Mouse (Mus musculus) telencephalon, adult 2 months (tissue): ENCODE data around the gene Psapl1.

ENCODE experiments used
- DNase-seq: peaks from one replicate; pipeline ENCODE4 v3.0.0-alpha.2; 2011; ENCODE audit warnings: low read depth, low spot score

Gene Psapl1

DNA sequence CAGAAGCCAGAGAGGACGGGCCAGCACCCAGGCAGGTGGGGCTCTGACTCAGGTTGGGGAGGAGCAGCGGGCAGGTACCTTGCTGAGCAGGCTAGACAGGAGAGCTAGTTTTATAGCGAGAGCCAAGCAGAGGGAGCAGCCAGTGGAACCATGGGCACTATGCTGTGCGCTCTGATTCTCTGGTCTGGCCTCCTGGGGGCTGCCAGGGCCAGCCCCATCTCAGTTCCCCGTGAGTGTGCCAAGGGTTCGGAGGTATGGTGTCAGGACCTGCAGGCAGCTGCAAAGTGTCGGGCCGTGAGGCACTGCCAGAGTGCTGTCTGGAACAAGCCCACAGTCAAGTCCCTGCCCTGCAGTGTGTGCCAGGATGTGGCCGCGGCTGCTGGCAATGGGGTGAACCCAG is at the start of gene Psapl1:
Psapl1 (plus strand) TSS at position 106 of the 400 bp plus-strand sequence.
- DNase-seq, result no peak

DNA sequence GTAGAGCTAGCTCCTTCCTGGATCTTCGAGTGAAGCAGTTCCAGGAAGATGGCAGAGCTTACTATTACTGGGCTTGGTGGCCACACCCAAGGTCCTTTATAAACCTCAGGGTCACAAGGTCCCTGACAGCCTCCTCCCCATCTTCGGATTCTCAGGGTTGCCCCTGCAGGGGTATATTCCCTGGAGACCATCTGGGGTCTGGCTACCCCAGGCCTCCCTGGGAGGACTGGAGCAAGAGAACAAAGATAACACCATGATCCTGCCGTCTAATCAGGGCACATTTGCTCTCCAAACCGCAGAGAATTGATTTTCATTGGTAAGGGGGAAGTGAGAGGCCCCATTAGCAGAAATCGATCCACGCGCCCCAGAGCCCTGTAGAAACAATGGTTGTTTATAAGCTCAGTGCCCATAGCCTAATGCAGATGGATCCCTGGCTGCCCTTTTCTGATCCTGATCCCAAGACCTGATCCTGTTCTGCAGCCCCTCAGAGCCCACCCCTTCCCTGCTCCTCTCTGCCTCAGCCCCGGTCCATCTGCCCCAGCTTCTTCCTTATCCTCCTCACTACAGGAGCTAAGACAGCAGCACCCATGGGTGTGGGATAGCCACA is 48.8 kb upstream of the Psapl1 start:
- DNase-seq, result no peak

DNA sequence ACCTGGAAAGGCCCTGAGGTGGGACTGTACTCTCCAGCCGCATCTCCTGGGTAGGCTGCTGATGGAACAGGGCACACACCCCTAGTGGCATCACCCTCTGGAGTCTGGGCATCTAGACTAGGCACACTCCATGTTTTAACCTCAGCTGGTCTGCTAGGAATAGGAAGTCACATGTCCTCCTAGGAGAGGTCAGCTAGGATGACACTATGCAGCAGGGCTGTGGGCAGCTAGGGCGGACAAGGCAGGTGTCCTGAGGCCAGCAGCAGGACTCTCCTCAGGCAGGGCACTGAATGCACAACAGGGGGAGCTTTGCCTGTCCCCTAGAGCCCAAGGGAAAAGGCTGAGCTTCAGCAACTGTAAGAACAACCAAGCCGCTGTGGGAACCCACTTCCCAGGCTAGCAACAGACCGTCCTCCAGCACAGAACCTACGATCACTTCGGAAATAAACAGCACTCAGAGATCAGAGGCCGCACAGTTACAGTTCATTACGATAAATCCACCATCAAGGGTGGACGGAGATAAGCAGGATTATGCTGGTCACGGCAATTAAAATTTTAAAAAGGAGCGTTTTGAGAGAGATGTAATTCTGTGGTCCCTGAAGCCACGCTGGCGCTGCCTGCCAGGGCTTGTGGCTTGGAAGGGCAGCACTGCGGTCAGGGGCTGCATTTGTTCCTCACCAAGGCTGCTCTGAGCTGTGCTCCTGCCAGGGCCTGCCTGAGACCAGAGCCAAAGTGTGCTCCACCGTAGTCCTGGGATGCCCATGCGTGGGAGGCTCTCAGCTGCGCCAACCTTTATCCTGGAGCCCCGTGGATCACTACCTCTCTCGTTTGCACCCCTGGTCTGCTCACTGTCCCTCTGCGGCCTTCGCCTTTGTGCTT is 38.2 kb upstream of the Psapl1 start:
- DNase-seq, result no peak

DNA sequence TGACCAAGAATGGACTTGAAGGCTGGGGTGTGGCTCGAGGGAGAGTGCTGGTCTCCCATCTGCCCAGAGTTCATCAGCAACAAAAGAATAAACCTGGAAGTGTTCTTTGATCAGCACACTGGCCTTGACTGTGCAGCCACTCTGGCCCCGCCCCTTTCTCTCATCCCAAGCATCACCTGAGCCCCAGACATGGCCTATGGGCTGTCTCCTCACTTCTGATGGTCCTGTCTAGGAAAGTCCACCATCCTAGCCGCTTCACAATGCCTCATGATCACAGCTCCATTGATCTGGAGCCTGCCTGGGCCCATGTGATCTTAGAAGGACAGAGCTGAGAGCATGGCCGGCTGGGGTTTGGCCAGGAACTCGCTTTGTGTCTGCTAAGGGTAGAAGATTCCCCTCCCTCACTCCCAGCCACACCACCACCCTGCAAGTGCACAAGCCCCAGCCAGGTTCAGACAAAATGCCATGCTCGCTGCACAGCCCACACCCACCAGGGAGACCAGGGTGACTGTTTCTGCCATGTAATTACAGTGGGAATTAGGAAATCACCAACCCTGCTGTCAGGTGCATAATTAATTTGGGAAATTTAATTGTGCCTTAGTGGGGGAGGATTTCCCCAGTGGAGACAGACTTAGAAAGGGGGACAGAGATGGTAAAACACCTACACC is 37.3 kb upstream of the Psapl1 start:
- no peak for DNase-seq

DNA sequence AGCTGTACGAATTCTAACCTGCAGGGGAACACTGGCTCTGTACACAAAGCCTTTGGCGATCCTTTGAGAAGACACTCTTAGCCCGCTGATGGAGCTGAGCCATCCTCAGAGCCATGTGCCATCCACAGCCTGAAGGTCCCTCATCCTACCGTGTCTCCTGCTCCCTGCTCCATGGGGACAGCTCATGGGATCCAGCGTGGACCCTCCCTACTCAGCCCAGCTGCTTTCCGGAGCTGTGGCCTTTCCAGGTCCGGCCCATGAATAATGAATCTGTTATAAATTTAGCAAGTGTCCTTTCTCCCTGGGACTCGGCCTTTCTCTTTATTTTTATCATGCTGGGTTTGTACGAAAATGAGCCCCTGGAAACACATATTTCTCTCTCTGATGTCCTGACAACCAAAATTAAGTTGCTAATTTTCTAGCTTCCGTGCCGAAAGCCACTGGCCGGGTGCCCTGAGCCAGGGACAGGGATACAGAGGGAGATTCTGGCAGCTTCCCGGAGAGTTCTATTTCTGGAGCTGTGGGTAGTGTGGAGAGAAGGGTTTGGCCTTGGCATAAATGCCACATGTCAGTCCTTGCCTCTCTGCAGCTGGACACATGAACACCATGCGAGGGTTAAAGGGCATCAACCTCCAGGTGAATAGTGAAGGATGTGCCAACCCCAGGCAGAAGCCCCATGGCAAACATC is 34.7 kb upstream of the Psapl1 start:
- peak; percentile 27 for DNase-seq

DNA sequence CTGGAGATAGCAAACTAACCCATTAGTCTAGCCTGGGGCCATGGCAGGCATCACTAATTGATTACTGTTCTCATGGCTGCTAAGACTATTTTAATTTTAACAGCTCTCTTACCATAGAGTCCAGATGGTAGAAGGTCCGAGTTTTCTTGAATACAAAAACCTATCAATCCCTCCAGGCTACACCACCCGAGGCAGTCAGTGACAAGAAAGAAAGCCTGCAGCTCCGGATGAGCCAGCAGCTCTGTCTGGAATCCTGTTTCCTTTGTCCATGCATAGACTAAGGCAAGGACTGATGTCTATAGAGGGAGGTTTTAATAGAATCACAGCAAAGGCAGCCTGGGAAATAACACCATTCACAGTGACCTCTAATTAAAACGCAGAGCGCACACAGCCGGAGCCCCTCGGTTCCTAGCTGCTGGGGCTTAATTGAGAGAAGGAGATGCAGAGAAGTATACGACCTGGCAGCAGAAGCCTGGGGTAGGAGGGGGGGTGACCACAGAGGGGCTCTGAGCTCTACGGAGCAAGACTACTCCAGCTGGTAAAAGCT is 29.2 kb upstream of the Psapl1 start:
- no peak for DNase-seq

DNA sequence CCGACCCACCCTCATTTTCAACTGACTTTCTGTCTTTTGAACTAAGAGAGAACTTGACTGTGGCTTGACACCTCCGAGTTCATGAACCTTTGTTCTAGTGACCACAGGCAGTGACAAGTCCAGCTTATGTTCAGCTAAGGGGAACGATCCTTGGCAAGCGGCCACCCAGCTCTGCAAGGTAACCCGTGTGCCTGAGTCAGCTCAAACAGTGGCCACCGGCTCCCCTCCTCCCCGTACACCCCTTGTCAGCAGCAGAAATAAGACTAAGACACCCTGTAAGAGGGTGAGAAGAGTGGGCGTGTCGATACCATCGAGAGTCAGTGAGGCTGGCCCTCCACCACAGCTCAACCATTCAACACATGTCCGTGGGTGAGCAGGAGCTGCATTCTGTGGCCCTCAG is 27.4 kb upstream of the Psapl1 start:
- DNase-seq, result no peak

DNA sequence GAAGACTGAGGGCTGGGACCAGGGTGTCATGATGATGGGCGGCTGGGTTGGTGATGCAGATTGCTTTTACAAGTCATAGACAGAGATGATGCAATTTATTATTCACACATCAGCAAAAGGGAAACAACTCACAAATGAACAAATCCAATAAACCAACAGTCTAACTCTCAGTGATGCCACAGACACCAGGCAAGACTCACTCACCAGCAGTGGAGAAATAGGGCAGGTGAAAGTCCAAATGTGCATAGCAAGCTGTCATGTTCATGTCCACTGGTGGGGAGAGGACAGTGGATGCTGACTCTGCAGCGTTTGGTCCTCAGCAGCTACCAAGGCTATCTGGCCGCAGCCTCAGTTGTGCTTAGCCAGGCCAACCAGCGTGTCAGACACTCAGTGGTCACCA is 26.9 kb upstream of the Psapl1 start:
- no peak for DNase-seq

DNA sequence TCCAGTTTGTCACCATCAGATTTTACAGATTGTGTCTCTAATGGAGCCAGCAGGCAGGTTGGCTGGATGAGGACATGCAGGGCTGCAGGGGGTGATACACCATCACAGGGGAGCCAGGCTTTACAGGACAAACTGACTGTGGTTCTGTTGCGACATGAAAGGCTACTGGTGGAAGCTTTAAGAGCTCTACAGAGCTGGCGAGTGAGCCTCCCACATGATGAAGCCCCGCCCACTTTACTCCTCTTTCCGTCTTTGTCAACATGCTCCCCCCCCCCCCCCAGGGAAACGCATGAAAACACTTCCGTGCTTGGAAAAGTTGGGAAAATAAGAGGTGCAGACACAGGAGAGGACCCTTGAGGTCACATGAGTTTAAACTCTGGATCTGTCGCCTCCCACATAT is 25.6 kb upstream of the Psapl1 start:
- no peak for DNase-seq

DNA sequence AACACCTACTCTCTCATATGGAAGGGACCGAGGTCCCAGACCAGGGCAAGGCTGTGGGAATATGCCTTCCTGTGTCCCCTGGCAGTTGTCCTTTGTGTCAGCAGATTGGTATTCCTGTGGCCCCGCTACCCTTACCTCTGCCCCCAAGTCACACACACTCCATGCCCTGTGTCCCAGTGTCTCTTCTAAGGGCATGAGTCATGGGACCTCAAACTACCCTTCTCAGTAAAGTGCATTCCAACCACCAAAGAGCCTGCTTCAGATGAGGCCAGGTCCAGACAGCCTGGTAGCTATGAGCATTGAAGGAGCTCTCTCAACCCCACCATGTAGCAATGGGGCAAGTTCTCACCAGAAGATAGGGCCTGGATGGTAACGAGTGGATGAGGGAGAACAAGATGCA is 25.0 kb upstream of the Psapl1 start:
- no peak for DNase-seq

DNA sequence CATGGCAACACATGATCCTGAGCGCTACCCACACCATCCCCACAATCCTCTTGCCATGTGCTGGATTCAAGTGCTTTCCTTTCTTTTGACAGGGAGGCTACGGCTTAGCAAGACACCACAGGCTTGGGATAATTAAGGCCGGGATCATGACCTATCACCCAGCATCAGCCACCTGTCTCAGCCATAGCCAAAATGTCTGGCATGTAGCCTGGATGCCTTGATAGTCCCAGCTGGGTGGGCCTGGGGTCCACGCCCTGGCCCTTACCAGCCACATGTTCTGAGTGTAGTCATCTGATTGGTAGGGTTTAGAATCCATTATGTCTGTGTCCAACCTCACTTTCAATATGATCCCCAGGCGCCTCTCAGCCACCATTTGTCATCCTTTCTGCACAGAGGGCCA is 24.1 kb upstream of the Psapl1 start:
- no peak for DNase-seq

DNA sequence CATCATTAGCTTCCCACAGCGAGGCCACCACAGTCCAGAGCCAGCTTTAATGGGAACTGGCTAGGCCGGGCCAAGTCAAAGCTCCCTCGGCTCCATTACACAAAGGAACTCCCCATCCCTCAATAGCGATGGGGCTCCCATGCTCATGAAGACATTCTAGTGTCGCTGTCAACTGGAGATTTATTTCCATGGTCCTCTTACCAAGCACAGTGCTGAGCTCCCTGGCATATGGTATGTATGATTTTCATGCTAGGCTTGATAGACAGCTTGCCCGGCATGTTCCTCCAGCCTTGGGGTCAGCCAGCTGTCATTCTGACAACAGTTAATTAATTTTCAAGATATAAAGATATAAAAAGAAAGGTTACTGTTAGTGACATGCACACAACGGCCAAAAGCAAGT is 21.5 kb upstream of the Psapl1 start:
- no peak for DNase-seq

DNA sequence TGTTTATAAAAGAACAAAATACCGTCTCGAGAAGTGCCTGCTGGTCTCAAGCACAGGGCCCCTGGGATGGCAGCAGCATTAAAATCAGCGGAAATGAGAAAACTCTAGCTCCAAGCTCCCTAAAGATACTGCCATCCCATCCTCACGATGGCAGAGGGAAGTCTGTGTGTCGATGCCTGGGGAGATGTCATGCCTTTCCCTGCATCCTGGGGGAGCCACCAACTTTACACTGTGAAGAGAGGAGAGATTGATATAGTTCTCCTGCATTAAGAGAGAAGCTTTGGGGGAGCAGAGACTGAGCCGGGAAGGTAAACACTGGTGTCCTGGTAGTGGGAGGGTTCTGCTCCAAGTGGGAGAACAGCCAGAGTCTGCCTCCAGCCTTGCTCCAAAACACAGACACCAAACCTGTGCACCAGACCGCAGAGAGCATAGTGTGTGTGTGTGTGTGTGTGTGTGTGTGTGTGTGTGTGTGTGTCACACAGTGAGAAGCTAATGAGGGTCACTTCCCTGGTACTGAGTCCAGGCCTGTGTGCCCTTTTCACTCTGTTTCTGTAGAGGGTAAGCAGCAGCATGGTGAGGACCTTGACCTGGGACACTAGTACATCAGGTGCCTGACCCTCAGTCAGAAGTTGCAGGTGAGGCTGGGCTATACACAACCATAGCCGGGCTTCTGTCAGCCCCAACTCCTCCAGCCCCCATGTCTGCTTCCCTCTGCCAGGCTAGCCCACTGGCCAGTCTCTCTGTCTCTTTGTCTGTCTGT is 17.3 kb upstream of the Psapl1 start:
- no peak for DNase-seq

DNA sequence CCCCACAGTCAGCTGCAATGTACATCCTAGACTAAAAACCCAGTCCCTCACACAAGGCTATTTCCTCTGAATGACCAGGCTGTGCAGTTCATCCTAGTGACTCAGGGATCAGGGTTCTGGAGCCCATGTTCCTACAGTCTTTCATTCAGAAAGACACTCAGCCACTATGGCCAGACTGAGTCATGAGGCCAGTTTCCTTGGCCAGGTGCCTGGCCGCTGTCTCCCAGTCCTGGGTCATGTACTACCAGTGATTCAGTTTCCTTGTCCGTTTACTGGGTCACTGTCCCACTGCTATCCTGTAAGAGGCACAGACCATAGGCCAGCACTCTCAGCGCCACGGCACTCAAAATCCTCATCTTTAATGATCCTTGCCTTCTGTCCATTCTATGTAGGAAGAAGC is 15.5 kb upstream of the Psapl1 start:
- no peak for DNase-seq

DNA sequence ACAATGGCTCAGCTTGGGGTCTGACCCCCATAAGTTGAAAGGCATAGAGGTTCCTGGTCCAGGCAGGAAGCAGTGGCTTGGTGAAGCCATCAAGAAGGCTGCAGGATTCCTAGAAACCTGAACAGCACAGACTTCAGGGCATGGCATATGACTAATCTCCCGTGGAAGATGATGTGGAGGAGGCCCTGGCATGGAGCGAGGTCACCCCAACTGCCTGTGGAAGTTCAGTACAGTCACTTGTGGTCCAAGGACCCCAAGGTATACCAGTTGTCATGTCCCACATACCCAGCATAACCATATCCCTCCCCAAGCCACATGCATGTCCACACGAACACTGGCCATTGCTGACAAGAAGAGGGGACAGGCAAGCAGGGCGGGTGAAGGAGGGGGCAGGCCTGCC is 12.5 kb upstream of the Psapl1 start:
- DNase-seq, result no peak

DNA sequence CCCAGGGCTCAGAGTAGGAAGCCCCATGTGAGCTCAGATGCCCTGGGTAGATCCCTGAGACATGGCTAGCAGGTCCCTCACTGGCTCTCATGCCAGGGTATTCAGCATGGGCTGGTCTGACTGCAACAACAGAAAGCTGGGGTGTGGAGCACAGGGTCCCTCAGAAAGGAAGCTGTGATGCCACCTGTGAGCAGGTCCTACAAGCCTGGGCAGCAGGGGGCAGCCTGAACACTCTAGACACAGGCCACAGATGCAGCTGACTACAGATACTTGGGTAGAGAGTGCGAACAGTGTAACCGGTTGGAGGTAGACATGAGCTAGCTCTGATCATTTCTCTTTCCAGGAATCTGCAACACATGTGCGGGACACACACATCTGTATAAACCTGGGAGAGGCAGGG is 11.9 kb upstream of the Psapl1 start:
- DNase-seq, result no peak

DNA sequence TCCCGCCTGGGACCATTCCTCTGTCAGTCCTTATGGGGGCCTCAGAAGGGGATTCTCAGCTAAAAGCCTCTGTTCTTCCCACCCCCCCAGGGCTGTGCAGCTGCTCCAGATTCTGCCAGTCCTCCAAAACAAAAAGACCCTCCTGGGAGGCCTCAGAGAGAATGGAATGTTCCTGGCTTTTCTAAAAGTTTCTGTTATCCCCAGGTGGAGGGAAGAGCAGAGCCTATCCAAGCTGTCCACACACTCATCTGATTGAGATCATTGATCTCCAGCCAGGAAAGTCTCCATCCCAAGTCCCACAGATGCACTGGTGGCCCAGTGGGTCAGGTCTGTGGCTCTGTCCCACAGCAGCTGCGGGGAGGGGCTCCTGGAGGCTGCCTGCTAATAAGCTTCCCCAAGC is 11.1 kb upstream of the Psapl1 start:
- DNase-seq, result no peak

DNA sequence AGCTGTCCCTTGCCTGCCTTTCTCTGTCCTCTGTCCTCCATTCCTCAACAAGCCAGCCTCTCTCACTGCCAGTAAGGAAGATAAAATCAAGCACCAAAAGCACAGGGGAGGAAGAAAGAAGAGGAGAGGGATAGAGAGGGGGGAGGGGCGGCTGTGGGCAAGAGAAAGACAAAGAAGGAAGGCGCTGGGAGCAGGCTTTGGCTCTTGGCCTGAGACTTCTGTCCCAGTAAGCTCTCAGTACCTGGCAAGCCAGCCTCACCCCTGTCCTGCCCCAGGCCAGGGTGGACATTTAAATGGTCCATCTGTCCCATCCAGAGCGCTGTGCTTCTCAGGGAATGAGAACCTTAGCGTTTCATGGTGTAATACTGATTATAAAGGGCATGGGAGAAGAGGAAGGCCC is 9.2 kb upstream of the Psapl1 start:
- no peak for DNase-seq

DNA sequence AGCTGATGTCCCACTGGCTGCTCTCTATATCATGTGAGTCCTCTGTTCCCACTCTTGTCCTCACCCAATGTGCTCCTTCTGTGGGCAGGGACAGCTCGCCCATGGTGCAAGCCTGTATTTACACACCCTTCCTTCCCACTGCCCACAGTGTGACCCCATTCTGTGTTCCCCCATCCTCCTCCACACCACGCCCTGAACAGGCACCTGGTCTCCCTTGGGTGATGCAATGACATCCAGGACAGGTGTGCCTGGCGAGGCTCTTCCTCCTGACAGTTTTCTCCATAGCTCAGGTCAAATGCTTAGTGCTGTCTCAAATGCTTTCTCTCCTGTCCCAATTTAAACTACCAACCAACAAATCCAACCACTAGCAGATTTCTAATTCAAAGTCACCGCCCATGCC is 8.4 kb upstream of the Psapl1 start:
- no peak for DNase-seq

DNA sequence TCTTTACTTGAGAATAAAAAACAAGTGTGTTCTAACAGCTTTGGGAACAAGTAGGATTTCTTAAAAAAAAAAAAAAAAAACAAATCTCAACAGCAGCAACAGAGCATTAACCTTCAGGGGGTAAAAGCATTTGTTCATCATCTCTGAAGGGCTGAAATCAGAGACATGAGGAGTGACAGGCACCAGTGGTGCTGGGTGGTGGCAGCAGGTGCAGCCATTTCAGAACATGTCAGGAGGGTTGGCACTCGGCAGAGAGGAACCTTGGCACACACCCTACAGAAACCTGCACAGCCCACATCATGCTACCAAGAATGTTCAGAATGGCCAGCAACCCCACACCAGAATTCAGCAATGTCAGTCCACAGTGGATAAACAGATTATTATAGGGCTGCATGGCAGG is 4.3 kb upstream of the Psapl1 start:
- no peak for DNase-seq

DNA sequence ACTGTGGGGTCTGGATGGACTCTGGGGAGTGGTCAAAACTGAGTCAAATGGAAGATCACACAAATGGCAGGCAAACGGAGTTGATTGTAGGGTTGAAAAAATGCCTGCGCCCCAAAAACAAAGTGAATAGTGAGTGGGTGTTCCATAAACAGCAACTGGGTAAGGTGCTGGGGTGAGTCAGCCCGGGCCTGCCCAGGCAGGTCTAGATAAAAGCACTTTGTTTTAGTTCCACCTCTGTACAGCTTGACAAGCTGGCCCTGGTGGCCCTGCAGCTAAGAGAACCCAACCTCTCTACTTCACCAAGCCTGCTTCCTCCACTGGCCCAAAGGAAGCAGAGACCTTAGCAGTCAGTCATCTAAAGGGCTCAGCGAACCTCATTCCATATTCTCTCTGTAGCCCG is 1.0 kb upstream of the Psapl1 start:
- no peak for DNase-seq
